Mouse (Mus musculus) lung, postnatal 14 days (tissue): Measurements from ENCODE around the gene Tnfsf15.

Experiments used
- DNase-seq: peaks from one replicate; pipeline ENCODE4 v3.0.0; 2021

Gene Tnfsf15

DNA sequence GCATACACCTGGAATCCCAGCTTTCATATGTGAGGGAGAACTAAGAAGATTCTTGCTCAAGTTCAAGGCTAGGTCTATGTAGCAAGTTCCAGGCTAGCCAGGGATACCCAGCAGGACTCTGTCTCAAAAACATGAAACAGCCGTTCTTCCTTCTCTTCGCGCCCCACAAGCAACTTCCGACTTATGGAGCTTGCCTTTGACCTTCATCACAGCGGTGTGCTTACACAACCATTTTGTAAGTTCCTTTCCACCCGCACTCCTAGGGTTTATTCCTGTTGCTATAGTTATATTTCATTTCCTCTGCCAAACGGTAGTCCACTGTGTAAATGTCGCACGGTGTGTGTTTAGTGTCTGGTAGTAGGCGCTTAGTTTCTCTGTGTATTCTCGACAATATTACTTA, 61.9 kb downstream of the Tnfsf15 start:
- no peak for DNase-seq

DNA sequence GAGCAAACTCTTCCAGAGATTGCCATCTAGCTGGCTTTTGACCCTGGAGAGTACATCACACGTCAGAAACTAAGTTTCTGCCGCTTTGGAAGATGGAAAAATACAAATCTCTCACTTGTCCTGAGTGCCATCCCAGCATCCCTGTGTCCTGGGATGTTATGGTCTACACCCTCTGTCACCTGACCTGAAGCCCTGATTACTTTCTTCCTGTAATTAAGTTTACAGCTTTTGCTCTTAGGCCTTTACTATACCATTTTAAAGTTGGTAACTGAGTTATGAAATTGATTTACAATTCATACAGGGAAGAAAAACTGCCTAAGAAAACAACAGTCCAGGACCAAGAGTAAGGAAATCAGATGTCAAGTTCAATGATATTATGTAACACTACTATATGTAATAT, 62.5 kb downstream of the Tnfsf15 start:
- no peak for DNase-seq

DNA sequence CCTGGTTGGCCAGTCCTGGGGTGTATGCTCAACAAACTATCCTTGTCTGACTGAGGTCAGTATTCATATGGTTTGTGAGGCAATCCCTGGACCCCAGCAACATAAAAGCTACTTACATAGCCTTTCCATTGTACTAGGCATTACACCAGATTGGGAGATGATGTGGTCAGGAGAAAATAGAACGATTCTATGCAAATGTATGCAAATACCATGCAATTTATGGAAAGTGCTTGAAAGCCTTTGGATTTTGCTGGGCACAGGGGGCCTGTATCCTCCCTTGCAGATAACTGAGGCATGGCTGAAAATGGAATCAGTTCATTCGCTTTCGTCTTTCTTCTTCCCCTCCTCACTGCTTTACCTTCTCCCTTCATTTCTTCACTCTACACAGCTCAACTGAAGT, 63.4 kb downstream of the Tnfsf15 start:
- no peak for DNase-seq
